Mouse (Mus musculus): Measurements from ENCODE around the gene Nipsnap2. TPM values are rescaled to one million over a fixed set of nuclear protein-coding genes. Genes with fewer than 3 reads are reported as not detected.
"Not testable (repeated sequence)": the region's sequence is repeated elsewhere in the genome, so short reads cannot be mapped to it uniquely, and the experiment has no call there.

Gene Nipsnap2
- polyA plus RNA-seq, 1 experiment from 2014 or later: 92.1 TPM

- Histone ChIP-seq H3K27ac (replicated peaks; ENCODE audit: low read depth, low read length) (no peak overlapping the region), H3K4me2 (ENCODE audit: low read depth, low read length) (no peak overlapping the region), H3K4me3 (ENCODE audit: low read depth, low read length) (no peak overlapping the region), H3K4me1 (ENCODE audit: control insufficient read depth, insufficient read depth, low read length) (no peaks in the 10 kb centered on the region), H3K9me3 (replicated peaks; ENCODE audit: control insufficient read depth, low read length) (no peaks in the 10 kb centered on the region), H3K27me3 (ENCODE audit: control insufficient read depth, insufficient read depth, low read length) (no peaks in the 10 kb centered on the region), H3K9ac (replicated peaks; ENCODE audit: low read length) (no peak overlapping the region), H3K36me3 (replicated peaks; ENCODE audit: control insufficient read depth, insufficient read depth, low read depth, low read length) (no peaks in the 10 kb centered on the region)
- DNase-seq (ENCODE audit: low spot score) (peak; percentile 23), ATAC-seq (replicated peaks; ENCODE audit: insufficient number of reproducible peaks, low FRiP score, low TSS enrichment, low read depth) (no peak)
- WGBS: 44% methylated on average over 3 of the region's 3 CpGs
Measured at GRCm38 (mm10) chr5:129782211-129782610, 57.3 kb downstream of the Nipsnap2 start.

GRCm38 (mm10) chr5:129785235-129785870, 60.5 kb downstream of the Nipsnap2 start:
- H3K27ac ChIP-seq (replicated peaks; ENCODE audit: low read depth, low read length): no peak overlapping the region
- 85% methylated on average over 5 of the region's 5 CpGs for WGBS
- no peak overlapping the region for H3K4me3 ChIP-seq (ENCODE audit: low read depth, low read length)
- no peaks in the 10 kb centered on the region for H3K27me3 ChIP-seq (ENCODE audit: control insufficient read depth, insufficient read depth, low read length)
- H3K4me1 ChIP-seq (ENCODE audit: control insufficient read depth, insufficient read depth, low read length): no peaks in the 10 kb centered on the region; the same call in 1 of the 2 replicates
- ATAC-seq (replicated peaks; ENCODE audit: insufficient number of reproducible peaks, low FRiP score, low TSS enrichment, low read depth) (no peak), DNase-seq (ENCODE audit: low spot score) (no peak)
- no peak overlapping the region for H3K9ac ChIP-seq (replicated peaks; ENCODE audit: low read length)
- no peaks in the 10 kb centered on the region for H3K9me3 ChIP-seq (replicated peaks; ENCODE audit: control insufficient read depth, low read length)
- H3K36me3 ChIP-seq (replicated peaks; ENCODE audit: control insufficient read depth, insufficient read depth, low read depth, low read length): peaks cover 12% of the 10 kb centered on the region
- H3K4me2 ChIP-seq (ENCODE audit: low read depth, low read length): no peak overlapping the region

- peaks cover 17% of the 10 kb centered on the region for H3K36me3 ChIP-seq (replicated peaks; ENCODE audit: control insufficient read depth, insufficient read depth, low read depth, low read length)
Measured at GRCm38 (mm10) chr5:129786161-129786560, 61.3 kb downstream of the Nipsnap2 start.

GRCm38 (mm10) chr5:129786818-129787790, 62.2 kb downstream of the Nipsnap2 start, which contains the start of gene Psph:
Gene Psph (minus strand): TSS chr5:129787449.
- DNase-seq (ENCODE audit: low spot score) (peak; percentile 100), ATAC-seq (replicated peaks; ENCODE audit: insufficient number of reproducible peaks, low FRiP score, low TSS enrichment, low read depth) (peak; percentile 98)
- Histone ChIP-seq H3K4me3 (ENCODE audit: low read depth, low read length) (peak within 1 kb of the TSS; percentile 71), H3K9me3 (replicated peaks; ENCODE audit: control insufficient read depth, low read length) (no peaks in the 10 kb centered on the region), H3K27ac (replicated peaks; ENCODE audit: low read depth, low read length) (peak within 1 kb of the TSS; percentile 94), H3K27me3 (ENCODE audit: control insufficient read depth, insufficient read depth, low read length) (no peaks in the 10 kb centered on the region), H3K4me2 (ENCODE audit: low read depth, low read length) (peak within 1 kb of the TSS; percentile 72), H3K4me1 (ENCODE audit: control insufficient read depth, insufficient read depth, low read length) (no peaks in the 10 kb centered on the region; the same call in 1 of the 2 replicates), H3K9ac (replicated peaks; ENCODE audit: low read length) (peak within 1 kb of the TSS; percentile 98), H3K36me3 (replicated peaks; ENCODE audit: control insufficient read depth, insufficient read depth, low read depth, low read length) (peaks cover 17% of the 10 kb centered on the region)
- WGBS: under 1% methylated on average over 73 of the region's 73 CpGs

More at GRCm38 (mm10) chr5:129786161-129786560, 61.3 kb downstream of the Nipsnap2 start:
- Histone ChIP-seq H3K4me2 (ENCODE audit: low read depth, low read length) (peak overlapping the region; percentile 62), H3K27ac (replicated peaks; ENCODE audit: low read depth, low read length) (peak overlapping the region; percentile 94; the same call in 1 of the 2 replicates), H3K4me3 (ENCODE audit: low read depth, low read length) (peak overlapping the region; percentile 71), H3K9ac (replicated peaks; ENCODE audit: low read length) (peak overlapping the region; percentile 98), H3K27me3 (ENCODE audit: control insufficient read depth, insufficient read depth, low read length) (no peaks in the 10 kb centered on the region), H3K4me1 (ENCODE audit: control insufficient read depth, insufficient read depth, low read length) (no peaks in the 10 kb centered on the region; the same call in 1 of the 2 replicates), H3K9me3 (replicated peaks; ENCODE audit: control insufficient read depth, low read length) (no peaks in the 10 kb centered on the region)
- ATAC-seq (replicated peaks; ENCODE audit: insufficient number of reproducible peaks, low FRiP score, low TSS enrichment, low read depth) (no peak), DNase-seq (ENCODE audit: low spot score) (no peak)
- WGBS: 78% methylated on average over 6 of the region's 6 CpGs

GRCm38 (mm10) chr5:129787818-129788593, 63.1 kb downstream of the Nipsnap2 start:
- H3K27ac ChIP-seq (replicated peaks; ENCODE audit: low read depth, low read length): no peak overlapping the region
- H3K9ac ChIP-seq (replicated peaks; ENCODE audit: low read length): peak overlapping the region; percentile 98
- no peak for DNase-seq (ENCODE audit: low spot score)
- no peak for ATAC-seq (replicated peaks; ENCODE audit: insufficient number of reproducible peaks, low FRiP score, low TSS enrichment, low read depth)
- peaks cover 20% of the 10 kb centered on the region for H3K36me3 ChIP-seq (replicated peaks; ENCODE audit: control insufficient read depth, insufficient read depth, low read depth, low read length)
- H3K4me2 ChIP-seq (ENCODE audit: low read depth, low read length): peak overlapping the region; percentile 72
- no peaks in the 10 kb centered on the region for H3K27me3 ChIP-seq (ENCODE audit: control insufficient read depth, insufficient read depth, low read length)
- no peaks in the 10 kb centered on the region; the same call in 1 of the 2 replicates for H3K4me1 ChIP-seq (ENCODE audit: control insufficient read depth, insufficient read depth, low read length)
- H3K4me3 ChIP-seq (ENCODE audit: low read depth, low read length): peak overlapping the region; percentile 71
- WGBS: 13% methylated on average over 11 of the region's 11 CpGs
- no peaks in the 10 kb centered on the region for H3K9me3 ChIP-seq (replicated peaks; ENCODE audit: control insufficient read depth, low read length)

- not testable (repeated sequence) for ATAC-seq (replicated peaks; ENCODE audit: insufficient number of reproducible peaks, low FRiP score, low TSS enrichment, low read depth); H3K9ac ChIP-seq (replicated peaks; ENCODE audit: low read length); H3K27ac ChIP-seq (replicated peaks; ENCODE audit: low read depth, low read length); H3K9me3 ChIP-seq (replicated peaks; ENCODE audit: control insufficient read depth, low read length); H3K27me3 ChIP-seq (ENCODE audit: control insufficient read depth, insufficient read depth, low read length); H3K4me1 ChIP-seq (ENCODE audit: control insufficient read depth, insufficient read depth, low read length); H3K4me2 ChIP-seq (ENCODE audit: low read depth, low read length); DNase-seq (ENCODE audit: low spot score); H3K4me3 ChIP-seq (ENCODE audit: low read depth, low read length)
- WGBS: 98% methylated on average over 7 of the region's 8 CpGs
- H3K36me3 ChIP-seq (replicated peaks; ENCODE audit: control insufficient read depth, insufficient read depth, low read depth, low read length): peaks cover 28% of the 10 kb centered on the region
Measured at GRCm38 (mm10) chr5:129790591-129790990, 65.7 kb downstream of the Nipsnap2 start.

Measured in embryonic facial prominence, embryonic 11.5 days (tissue).